Mouse (Mus musculus) Muller cell, postnatal 12 days (primary cell): Measurements from ENCODE around the gene Pdcl3.
A peak's percentile ranks its signal among the peaks of the same experiment; 100 is the strongest.
"Not testable (repeated sequence)": the region's sequence is repeated elsewhere in the genome, so short reads cannot be mapped to it uniquely, and the experiment has no call there.

Experiments used
- DNase-seq: peaks from one replicate; pipeline ENCODE4 v3.0.0-alpha.2; 2015; ENCODE audit errors: inconsistent ontology term

The Pdcl3 gene

GRCm38 (mm10) chr1:39025142-39025541 is 39.7 kb downstream of the Pdcl3 start:
- peak; percentile 31 for DNase-seq

- DNase-seq = no peak
Observed at GRCm38 (mm10) chr1:39025840-39026239, 40.4 kb downstream of the Pdcl3 start.

GRCm38 (mm10) chr1:39029176-39029575 is 43.8 kb downstream of the Pdcl3 start:
- no peak for DNase-seq

- DNase-seq = no peak
Observed at GRCm38 (mm10) chr1:39030108-39030507, 44.7 kb downstream of the Pdcl3 start.

GRCm38 (mm10) chr1:39035817-39036216 is 50.4 kb downstream of the Pdcl3 start:
- no peak for DNase-seq

GRCm38 (mm10) chr1:39042188-39042587 is 56.8 kb downstream of the Pdcl3 start:
- DNase-seq = no peak

GRCm38 (mm10) chr1:39044442-39044841 is 59.0 kb downstream of the Pdcl3 start:
- not testable (repeated sequence) for DNase-seq

GRCm38 (mm10) chr1:39046689-39047088 is 61.3 kb downstream of the Pdcl3 start:
- no peak for DNase-seq
